Mouse (Mus musculus) liver, embryonic 11.5 days (tissue): Measurements from ENCODE around the gene Ppox. TPM values are rescaled to one million over a fixed set of nuclear protein-coding genes. Genes with fewer than 3 reads are reported as not detected.

Experiments
- ATAC-seq: fragments of 200-750 bp; cut with Nextera tagmentation; replicated peaks from 2 replicates; pipeline ENCODE4 v1.8.0; 2017; ENCODE audit warnings: moderate number of reproducible peaks, mild to moderate bottlenecking, moderate TSS enrichment, moderate library complexity; ENCODE audit not compliant: low FRiP score
- DNase-seq: peaks from one replicate; pipeline ENCODE4 v3.0.0-alpha.2; 2017; ENCODE audit warnings: low spot score
- H3K27ac ChIP-seq: fragments of 300-500 bp; sonication (generic); 2 replicates; pipeline ENCODE4 v1.5.1; 2014; ENCODE audit warnings: mild to moderate bottlenecking, low read depth, low read length, control low read depth
- H3K27me3 ChIP-seq: fragments of 300-500 bp; sonication (generic); replicated peaks from 2 replicates; pipeline ENCODE4 v1.6.1; 2014; ENCODE audit warnings: low read length, mixed read lengths; ENCODE audit not compliant: control insufficient read depth, insufficient read depth
- H3K36me3 ChIP-seq: fragments of 300-500 bp; sonication (generic); 2 replicates; pipeline ENCODE4 v1.6.1; 2014; ENCODE audit warnings: mild to moderate bottlenecking, low read length, moderate library complexity, mixed read lengths; ENCODE audit not compliant: control insufficient read depth, insufficient read depth
- H3K4me1 ChIP-seq: fragments of 300-500 bp; sonication (generic); replicated peaks from 2 replicates; pipeline ENCODE4 v1.6.1; 2014; ENCODE audit warnings: low read length, mixed read lengths; ENCODE audit not compliant: control insufficient read depth, insufficient read depth
- H3K4me2 ChIP-seq: fragments of 300-500 bp; sonication (generic); 2 replicates; pipeline ENCODE4 v1.6.1; 2014; ENCODE audit warnings: mild to moderate bottlenecking, control low read depth, moderate library complexity
- H3K4me3 ChIP-seq: fragments of 300-500 bp; sonication (generic); 2 replicates; pipeline ENCODE4 v1.5.1; 2014; ENCODE audit warnings: low read depth, low read length, control low read depth
- H3K9ac ChIP-seq: fragments of 300-500 bp; sonication (generic); 2 replicates; pipeline ENCODE4 v1.6.1; 2014; ENCODE audit warnings: low read depth, low read length, control low read depth
- H3K9me3 ChIP-seq: fragments of 300-500 bp; sonication (generic); 2 replicates; pipeline ENCODE4 v1.6.1; 2016; ENCODE audit warnings: low read length, inconsistent platforms, mixed read lengths; ENCODE audit not compliant: control insufficient read depth
- WGBS: fragments of 180-500 bp; shearing (Covaris S2); extraction: QIAGEN DNeasy Blood & Tissue Kit; methylation state at CpG from one replicate; pipeline ENCODE4 v1.1.7; 2014; 5-methylcytosine and 5-hydroxymethylcytosine counted together
- polyA plus RNA-seq: library from polyadenylated mRNA; unstranded; fragments of >200 nt; fragmentation: Nextera tagmentation; extraction: Ambion mirVana; gene quantifications from 2 replicates; pipeline ENCODE4 v1.2.1, GENCODE M21; 2014

The Ppox gene
- polyA plus RNA-seq, 1 experiment from 2014 or later, result 133 TPM

GRCm38 (mm10) chr1:171293906-171294297 is 12.9 kb upstream of the Ppox start:
- Histone ChIP-seq H3K9ac (peak overlapping the region; percentile 92), H3K36me3 (peaks cover 5% of the 10 kb centered on the region; the same call in 1 of the 2 replicates), H3K4me1 (peaks cover 3% of the 10 kb centered on the region; the same call in 1 of the 2 replicates), H3K27me3 (0 out of 2 replicates have a peak, but pooled peaks cover 3% of the 10 kb centered on the region), H3K4me3 (peak overlapping the region; percentile 70), H3K4me2 (peak overlapping the region; percentile 65), H3K27ac (peak overlapping the region; percentile 90), H3K9me3 (no peaks in the 10 kb centered on the region)
- ATAC-seq (no peak), DNase-seq (no peak)
- WGBS, result 36% methylated on average over 5 of the region's 5 CpGs

DNA sequence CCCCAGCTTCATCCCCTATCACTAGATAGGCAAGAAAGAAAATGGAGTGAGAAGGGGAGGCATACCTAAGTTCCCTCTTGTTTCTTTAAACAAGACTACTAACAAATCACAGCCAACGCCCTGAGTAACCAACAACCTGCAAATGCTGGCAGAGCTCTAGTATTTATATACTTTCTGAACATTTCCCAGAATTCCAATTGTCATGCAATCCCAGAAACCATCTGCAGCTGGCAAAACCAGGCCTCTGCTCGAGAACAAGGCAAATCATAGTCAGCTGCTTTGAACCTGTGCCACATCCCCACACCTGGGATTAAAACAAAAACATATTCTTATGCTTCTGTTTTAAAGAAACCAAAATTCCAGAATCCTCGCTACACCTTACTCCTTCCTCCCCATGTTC is 12.4 kb upstream of the Ppox start:
- Histone ChIP-seq H3K9me3 (no peaks in the 10 kb centered on the region), H3K36me3 (peaks cover 8% of the 10 kb centered on the region; the same call in 1 of the 2 replicates), H3K4me1 (peaks cover 6% of the 10 kb centered on the region), H3K27me3 (0 out of 2 replicates have a peak, but pooled peaks cover 3% of the 10 kb centered on the region), H3K4me3 (peak overlapping the region; percentile 70; the same call in 1 of the 2 replicates), H3K27ac (no peak overlapping the region), H3K9ac (no peak overlapping the region; the same call in 1 of the 2 replicates), H3K4me2 (peak overlapping the region; percentile 65)
- ATAC-seq (no peak), DNase-seq (no peak)
- WGBS, result 84% methylated on average over 3 of the region's 3 CpGs

DNA sequence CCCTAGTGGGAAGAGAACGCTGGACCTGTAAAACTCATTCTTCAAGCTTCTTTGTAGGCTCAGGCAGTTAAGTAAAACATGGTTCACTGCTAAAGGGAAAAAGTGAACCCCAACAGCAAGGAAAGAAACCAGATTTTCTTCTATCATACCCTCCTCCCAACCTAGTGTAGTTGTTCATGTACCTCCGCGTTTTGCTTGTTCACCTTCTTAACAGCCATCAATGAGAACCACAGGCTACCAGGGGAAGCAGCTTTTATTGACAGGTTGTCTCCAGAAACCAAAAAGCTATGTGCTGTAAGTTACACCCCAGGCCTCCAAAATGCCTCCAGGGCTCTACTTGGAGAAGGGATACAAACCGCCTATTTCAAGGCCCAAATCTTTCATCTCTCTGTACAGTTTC is 7.3 kb upstream of the Ppox start:
- 62% methylated on average over 4 of the region's 4 CpGs for WGBS
- peak overlapping the region; percentile 99 for H3K9ac ChIP-seq

DNA sequence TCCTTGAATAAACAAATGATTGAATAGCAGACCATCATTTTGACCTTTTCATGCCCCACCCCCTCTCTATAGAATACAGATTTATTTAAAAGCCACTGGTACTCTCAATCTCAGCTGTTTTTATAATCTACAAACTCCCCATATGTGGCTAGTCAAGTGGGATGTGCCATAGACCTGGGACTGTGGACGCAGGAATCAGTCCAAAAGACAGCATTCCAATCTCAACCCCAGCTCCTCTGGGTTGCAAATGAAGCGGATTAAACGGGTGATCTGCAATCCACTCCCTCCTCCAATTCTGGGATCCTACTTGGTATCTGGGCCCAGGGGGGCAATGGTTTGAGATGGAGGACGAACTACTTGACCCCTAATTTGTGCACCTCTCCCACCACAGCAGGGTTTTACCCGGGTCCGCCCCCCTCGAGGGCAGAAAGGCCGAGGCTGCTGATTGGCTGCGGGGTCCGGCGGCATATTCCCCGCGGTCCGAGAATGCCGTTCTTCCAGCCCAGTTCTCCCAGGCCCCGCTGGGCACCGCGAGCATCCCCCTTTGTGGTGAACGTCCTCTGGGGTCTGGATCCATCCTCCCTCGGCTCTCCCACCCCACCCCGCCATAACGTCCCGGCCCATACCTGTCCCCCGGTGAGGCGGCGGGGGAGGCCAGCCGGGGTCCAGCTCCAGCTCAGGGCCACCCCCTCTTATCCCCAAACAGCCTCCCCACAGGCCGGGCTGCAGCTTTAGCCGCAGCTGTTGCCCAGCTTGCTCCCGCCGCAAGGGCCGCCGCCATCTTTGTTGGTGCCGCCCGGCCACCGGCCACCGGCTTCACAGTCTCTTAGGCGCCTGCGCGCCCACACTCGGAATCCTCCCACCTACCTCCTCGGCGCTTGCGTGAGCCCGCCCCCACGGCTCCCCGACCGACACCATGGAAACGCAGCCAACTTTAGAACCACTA is 6.4 kb upstream of the Ppox start, which contains the start of gene Usp21:
Usp21 (minus strand) TSS at position 856 of the 946 bp plus-strand sequence.
- Histone ChIP-seq H3K9me3 (no peaks in the 10 kb centered on the region), H3K4me3 (peak within 1 kb of the TSS; percentile 98), H3K4me2 (peak within 1 kb of the TSS; percentile 70), H3K9ac (peak within 1 kb of the TSS; percentile 99), H3K27ac (peak within 1 kb of the TSS; percentile 91), H3K36me3 (peaks cover 23% of the 10 kb centered on the region; the same call in 1 of the 2 replicates), H3K4me1 (peaks cover 16% of the 10 kb centered on the region), H3K27me3 (no peaks in the 10 kb centered on the region)
- peak; percentile 87 for DNase-seq
- WGBS, result under 1% methylated on average over 49 of the region's 49 CpGs
- ATAC-seq, result peak; percentile 94

More for the DNA sequence above, 7.3 kb upstream of the Ppox start:
- Histone ChIP-seq H3K9me3 (no peaks in the 10 kb centered on the region), H3K36me3 (peaks cover 21% of the 10 kb centered on the region; the same call in 1 of the 2 replicates), H3K4me2 (peak overlapping the region; percentile 70), H3K4me3 (peak overlapping the region; percentile 98), H3K4me1 (peaks cover 16% of the 10 kb centered on the region), H3K27ac (peak overlapping the region; percentile 39; the same call in 1 of the 2 replicates), H3K27me3 (no peaks in the 10 kb centered on the region)
- DNase-seq (no peak), ATAC-seq (no peak)

DNA sequence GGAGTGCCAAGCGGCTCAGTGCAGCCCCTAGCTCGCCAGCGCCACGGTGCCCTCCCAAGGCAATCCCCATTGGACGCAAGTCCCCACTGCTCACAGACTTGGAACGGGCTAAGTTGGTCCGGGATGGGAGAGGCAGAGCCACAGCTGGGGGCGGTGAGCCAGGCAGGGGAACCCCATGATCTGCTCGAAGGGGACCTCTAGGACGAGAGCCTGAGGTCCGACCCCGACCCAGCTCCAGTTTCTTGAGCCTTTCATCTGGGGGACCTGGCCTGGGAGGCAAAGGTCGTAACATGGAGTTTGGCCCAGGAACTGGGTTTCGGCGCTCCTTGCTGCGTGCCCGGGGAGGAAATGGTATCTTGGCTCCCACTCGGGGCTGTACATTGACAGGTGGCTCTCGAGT is 5.5 kb upstream of the Ppox start:
- 89% methylated on average over 19 of the region's 19 CpGs for WGBS
- ATAC-seq, result no peak
- Histone ChIP-seq H3K27ac (no peak overlapping the region), H3K36me3 (peaks cover 23% of the 10 kb centered on the region; the same call in 1 of the 2 replicates), H3K4me3 (peak overlapping the region; percentile 98; the same call in 1 of the 2 replicates), H3K4me1 (peaks cover 21% of the 10 kb centered on the region), H3K9me3 (no peaks in the 10 kb centered on the region), H3K9ac (no peak overlapping the region), H3K27me3 (no peaks in the 10 kb centered on the region), H3K4me2 (peak overlapping the region; percentile 70)
- DNase-seq, result no peak

- Histone ChIP-seq H3K4me2 (no peak overlapping the region), H3K9ac (no peak overlapping the region), H3K4me1 (peaks cover 21% of the 10 kb centered on the region), H3K27me3 (no peaks in the 10 kb centered on the region), H3K9me3 (no peaks in the 10 kb centered on the region), H3K36me3 (peaks cover 23% of the 10 kb centered on the region; the same call in 1 of the 2 replicates), H3K4me3 (no peak overlapping the region), H3K27ac (peak overlapping the region; percentile 15; the same call in 1 of the 2 replicates)
- no peak for DNase-seq
- no peak for ATAC-seq
- WGBS, result 82% methylated on average over 20 of the region's 20 CpGs
Measured at GRCm38 (mm10) chr1:171285096-171285892, 4.3 kb upstream of the Ppox start.

- no peak overlapping the region for H3K9ac ChIP-seq
- no peaks in the 10 kb centered on the region for H3K27me3 ChIP-seq
- WGBS, result 89% methylated on average over 15 of the region's 15 CpGs
- peaks cover 21% of the 10 kb centered on the region for H3K4me1 ChIP-seq
- H3K36me3 ChIP-seq, result peaks cover 19% of the 10 kb centered on the region; the same call in 1 of the 2 replicates
- no peak overlapping the region for H3K4me3 ChIP-seq
- no peaks in the 10 kb centered on the region for H3K9me3 ChIP-seq
- no peak overlapping the region for H3K4me2 ChIP-seq
- DNase-seq (no peak), ATAC-seq (no peak)
- no peak overlapping the region for H3K27ac ChIP-seq
Measured at GRCm38 (mm10) chr1:171284491-171284890, 3.5 kb upstream of the Ppox start.
